Mouse (Mus musculus) MEL (cell line): ENCODE data around the gene Pnldc1. TPM values are rescaled to one million over a fixed set of nuclear protein-coding genes. Genes with fewer than 3 reads are reported as not detected.
A peak's percentile ranks its signal among the peaks of the same experiment; 100 is the strongest.

Experiments
- DNase-seq: peaks from one replicate; pipeline ENCODE4 v3.0.0; 2011; ENCODE audit warnings: low read depth, low spot score
- H3K27ac ChIP-seq: 2 replicates; pipeline ENCODE4 v1.5.1; 2012; ENCODE audit warnings: low read depth, mild to moderate bottlenecking, control low read depth, low read length, moderate library complexity; ENCODE audit not compliant: control insufficient read depth
- H3K27me3 ChIP-seq, 2 experiments: fragments of 150-350 bp in 1 of 2; sonication (generic) in 1 of 2; 2 replicates each; pipeline ENCODE4 v1.6.1; 2012; ENCODE audit warnings: low read length in 2 of 2, mild to moderate bottlenecking in 2 of 2, improper control_type of control experiment in 1 of 2, moderate library complexity in 1 of 2; ENCODE audit not compliant: insufficient read depth in 2 of 2, control insufficient read depth in 1 of 2
- H3K36me3 ChIP-seq, 2 experiments: 2 replicates each; pipeline ENCODE4 v1.6.1; 2012 to 2014; ENCODE audit warnings: low read length in 2 of 2, improper control_type of control experiment in 1 of 2, inconsistent platforms in 1 of 2, mild to moderate bottlenecking in 1 of 2; ENCODE audit not compliant: insufficient read depth in 2 of 2, control insufficient read depth in 1 of 2
- H3K4me1 ChIP-seq, 2 experiments: fragments of 150-350 bp in 1 of 2; sonication (generic) in 1 of 2; 2 replicates each; pipeline ENCODE4 v1.6.1; 2012; ENCODE audit warnings: low read length in 2 of 2, improper control_type of control experiment in 1 of 2, mild to moderate bottlenecking in 1 of 2; ENCODE audit not compliant: insufficient read depth in 2 of 2, control insufficient read depth in 1 of 2
- H3K4me3 ChIP-seq, 2 experiments: fragments of 150-350 bp in 1 of 2; sonication (generic) in 1 of 2; 2 replicates each; pipeline ENCODE4 v1.5.1; 2012; ENCODE audit warnings: low read depth in 2 of 2, low read length in 2 of 2, mild to moderate bottlenecking in 2 of 2, moderate library complexity in 2 of 2, control low read depth in 1 of 2, improper control_type of control experiment in 1 of 2; ENCODE audit not compliant: control insufficient read depth in 1 of 2, insufficient read depth in 1 of 2
- H3K79me2 ChIP-seq: 2 replicates; pipeline ENCODE4 v1.6.1; 2012; ENCODE audit warnings: mild to moderate bottlenecking, low read length, moderate library complexity; ENCODE audit not compliant: control insufficient read depth, poor library complexity, insufficient read depth
- H3K9ac ChIP-seq: 2 replicates; pipeline ENCODE4 v1.6.1; 2012; ENCODE audit warnings: low read depth, mild to moderate bottlenecking, control low read depth, low read length, moderate library complexity; ENCODE audit not compliant: control insufficient read depth, poor library complexity, severe bottlenecking
- H3K9me3 ChIP-seq: fragments of 150-350 bp; sonication (generic); replicated peaks from 2 replicates; pipeline ENCODE4 v1.6.1; 2012; ENCODE audit warnings: mild to moderate bottlenecking, low read length, improper control_type of control experiment, moderate library complexity; ENCODE audit not compliant: insufficient read depth
- E2F4 ChIP-seq: IDR thresholded peaks from 2 replicates; pipeline ENCODE4 v1.6.1; 2011; ENCODE audit warnings: low read depth, low read length, improper control_type of control experiment, borderline replicate concordance
- GABPA ChIP-seq: IDR thresholded peaks from 2 replicates; pipeline ENCODE4 v1.6.1; 2012; ENCODE audit warnings: low read depth, mild to moderate bottlenecking, inconsistent platforms, low read length, improper control_type of control experiment, moderate library complexity
- GATA1 ChIP-seq: IDR thresholded peaks from 2 replicates; pipeline ENCODE4 v1.6.1; 2011; ENCODE audit warnings: low read depth, low read length, improper control_type of control experiment
- HCFC1 ChIP-seq: IDR thresholded peaks from 2 replicates; pipeline ENCODE4 v1.6.1; 2012; ENCODE audit warnings: low read depth, mild to moderate bottlenecking, inconsistent platforms, low read length, improper control_type of control experiment, moderate library complexity
- MAX ChIP-seq: IDR thresholded peaks from 2 replicates; pipeline ENCODE4 v1.6.1; 2011; ENCODE audit warnings: low read length, improper control_type of control experiment
- MAZ ChIP-seq: IDR thresholded peaks from 2 replicates; pipeline ENCODE4 v1.6.1; 2012; ENCODE audit warnings: low read depth, mild to moderate bottlenecking, inconsistent platforms, low read length, improper control_type of control experiment
- MEF2A ChIP-seq: IDR thresholded peaks from 2 replicates; pipeline ENCODE4 v1.6.1; 2014; ENCODE audit warnings: low read depth, mild to moderate bottlenecking, inconsistent platforms, low read length, improper control_type of control experiment; ENCODE audit not compliant: poor library complexity, insufficient replicate concordance, severe bottlenecking; ENCODE audit errors: extremely low read depth
- MXI1 ChIP-seq: IDR thresholded peaks from 2 replicates; pipeline ENCODE4 v1.6.1; 2011; ENCODE audit warnings: mild to moderate bottlenecking, low read depth, low read length, improper control_type of control experiment
- NRF1 ChIP-seq: IDR thresholded peaks from 2 replicates; pipeline ENCODE4 v1.6.1; 2014; ENCODE audit warnings: low read depth, mild to moderate bottlenecking, inconsistent platforms, low read length, improper control_type of control experiment, moderate library complexity; ENCODE audit not compliant: poor library complexity, insufficient read depth, severe bottlenecking
- POLR2A ChIP-seq, 2 experiments: IDR thresholded peaks; 2 replicates each; pipeline ENCODE4 v1.6.1; 2011 to 2012; ENCODE audit warnings: low read length in 2 of 2, mild to moderate bottlenecking in 2 of 2, control low read depth in 1 of 2, improper control_type of control experiment in 1 of 2, low read depth in 1 of 2, moderate library complexity in 1 of 2; ENCODE audit not compliant: control insufficient read depth in 1 of 2, insufficient read depth in 1 of 2, poor library complexity in 1 of 2
- POLR2AphosphoS5 ChIP-seq: IDR thresholded peaks from 2 replicates; pipeline ENCODE4 v1.6.1; 2012; ENCODE audit warnings: low read depth, borderline replicate concordance, mild to moderate bottlenecking, inconsistent platforms, low read length, moderate library complexity, mixed read lengths
- RCOR1 ChIP-seq: IDR thresholded peaks from 2 replicates; pipeline ENCODE4 v1.6.1; 2012; ENCODE audit warnings: low read depth, mild to moderate bottlenecking, inconsistent platforms, low read length, improper control_type of control experiment
- TAL1 ChIP-seq: IDR thresholded peaks from 2 replicates; pipeline ENCODE4 v1.6.1; 2012; ENCODE audit warnings: mild to moderate bottlenecking, inconsistent platforms, low read length, moderate library complexity, mixed read lengths
- TBP ChIP-seq: IDR thresholded peaks from 2 replicates; pipeline ENCODE4 v1.8.0; 2011; ENCODE audit warnings: low read depth, low read length, improper control_type of control experiment
- UBTF ChIP-seq: IDR thresholded peaks from 2 replicates; pipeline ENCODE4 v1.6.1; 2012; ENCODE audit warnings: low read depth, mild to moderate bottlenecking, inconsistent platforms, low read length, improper control_type of control experiment, moderate library complexity, borderline replicate concordance; ENCODE audit not compliant: insufficient read depth
- USF1 ChIP-seq: IDR thresholded peaks from 2 replicates; pipeline ENCODE4 v1.6.1; 2014; ENCODE audit warnings: low read depth, mild to moderate bottlenecking, inconsistent platforms, low read length, improper control_type of control experiment, moderate library complexity
- USF2 ChIP-seq, 2 experiments: IDR thresholded peaks; 2 replicates each; pipeline ENCODE4 v1.6.1; 2011 to 2012; ENCODE audit warnings: improper control_type of control experiment in 2 of 2, low read length in 2 of 2, borderline replicate concordance in 1 of 2, inconsistent platforms in 1 of 2, low read depth in 1 of 2, mild to moderate bottlenecking in 1 of 2; ENCODE audit not compliant: insufficient read depth in 1 of 2
- ZC3H11A ChIP-seq: IDR thresholded peaks from 2 replicates; pipeline ENCODE4 v1.6.1; 2012; ENCODE audit warnings: low read depth, mild to moderate bottlenecking, inconsistent platforms, low read length, improper control_type of control experiment
- ZKSCAN1 ChIP-seq: IDR thresholded peaks from 2 replicates; pipeline ENCODE4 v1.6.1; 2012; ENCODE audit warnings: low read depth, mild to moderate bottlenecking, inconsistent platforms, low read length, improper control_type of control experiment, moderate library complexity
- polyA plus RNA-seq, 2 experiments: library from polyadenylated mRNA; stranded (reverse) in 1 of 2; unstranded in 1 of 2; fragments of >175 nt in 1 of 2; fragments of >200 nt in 1 of 2; gene quantifications; 2 replicates each; pipeline versions ENCODE4 v1.2.1 to v1.2.4; 2012; ENCODE audit warnings: low replicate concordance in 2 of 2, low read depth in 1 of 2; ENCODE audit not compliant: insufficient read length in 2 of 2, insufficient read depth in 1 of 2, missing spikeins in 1 of 2
- total RNA-seq: library from RNA; depleted of rRNA; stranded (reverse); fragments of 300-350 nt; gene quantifications from 2 replicates; pipeline ENCODE4 v1.2.3, GENCODE M21; 2012

Gene Pnldc1
- total and polyA plus RNA-seq, 3 experiments = 0.54 to 1.1 TPM; not detected in 1

GRCm38 (mm10) chr17:12865407-12865806 is 44.6 kb downstream of the Pnldc1 start:
- DNase-seq = peak; percentile 38
- Histone ChIP-seq H3K27ac (no peak overlapping the region), H3K36me3 (no peaks in the 10 kb centered on the region), H3K9ac (no peak overlapping the region), H3K9me3 (no peaks in the 10 kb centered on the region), H3K27me3 (no peaks in the 10 kb centered on the region; a peak in 1 of 4 replicates), H3K4me3 (no peak overlapping the region), H3K4me1 (no peaks in the 10 kb centered on the region), H3K79me2 (no peaks in the 10 kb centered on the region)
- 0 out of 2 replicates have a peak, but pooled peaks have one; percentile 12 for TF ChIP-seq GATA1
- no peak for TF ChIP-seq E2F4
- no peak for TF ChIP-seq MXI1
- TF ChIP-seq ZKSCAN1 = no peak
- no peak for TF ChIP-seq USF2 (IDR thresholded peaks at IDR 0.05; ENCODE audit: borderline replicate concordance in 1 of 2, insufficient read depth in 1 of 2, low read depth in 1 of 2, low read length in 2 of 2)
- no peak for TF ChIP-seq POLR2A (IDR thresholded peaks at IDR 0.05; ENCODE audit: control insufficient read depth in 1 of 2, insufficient read depth in 1 of 2, low read depth in 1 of 2, low read length in 2 of 2, poor library complexity in 1 of 2)
- TF ChIP-seq MAX = no peak
- peak; percentile 24; the same call in 1 of the 2 replicates for TF ChIP-seq TAL1
- TF ChIP-seq POLR2AphosphoS5 = no peak
- no peak for TF ChIP-seq NRF1
- TF ChIP-seq UBTF = no peak
- TF ChIP-seq USF1 = no peak

DNA sequence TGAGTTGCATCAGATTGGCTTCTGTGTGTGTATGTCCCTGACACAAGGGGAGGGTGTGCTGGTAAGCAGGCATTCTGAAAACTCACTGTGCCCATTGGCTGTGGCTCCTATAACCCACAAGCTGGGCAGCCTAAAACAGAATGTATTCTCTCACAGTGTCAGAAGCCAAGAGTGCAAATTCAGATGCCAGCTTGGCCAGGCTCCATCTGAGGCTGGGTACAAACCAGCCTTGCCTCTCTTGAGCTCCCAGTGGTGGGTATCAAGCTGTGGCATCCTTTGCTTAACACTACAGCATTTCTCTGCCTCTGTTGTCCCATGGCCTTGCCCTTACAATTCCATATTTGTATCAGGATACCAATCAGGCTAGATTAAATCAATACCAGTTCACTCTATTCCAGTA is 45.9 kb downstream of the Pnldc1 start:
- Histone ChIP-seq H3K9me3 (no peaks in the 10 kb centered on the region), H3K27ac (no peak overlapping the region), H3K79me2 (no peaks in the 10 kb centered on the region), H3K4me1 (no peaks in the 10 kb centered on the region), H3K4me3 (no peak overlapping the region), H3K36me3 (no peaks in the 10 kb centered on the region), H3K27me3 (no peaks in the 10 kb centered on the region; a peak in 1 of 4 replicates), H3K9ac (no peak overlapping the region)
- no peak for DNase-seq
- TF ChIP-seq TBP (no peak), HCFC1 (no peak), MAZ (no peak), ZC3H11A (no peak), RCOR1 (no peak), MEF2A (no peak), GABPA (no peak)
